Mouse (Mus musculus): ENCODE data around the gene Vapb. TPM values are rescaled to one million over a fixed set of nuclear protein-coding genes. Genes with fewer than 3 reads are reported as not detected.
"Not testable (repeated sequence)": the region's sequence is repeated elsewhere in the genome, so short reads cannot be mapped to it uniquely, and the experiment has no call there.

Gene Vapb
- polyA plus RNA-seq, 1 experiment, result 62.5 TPM

- no peak overlapping the region for H3K4me3 ChIP-seq (ENCODE audit: insufficient read depth, low read length)
- no peak overlapping the region for H3K27ac ChIP-seq (ENCODE audit: insufficient read depth, low read depth, low read length)
- TF ChIP-seq POLR2A (IDR thresholded peaks at IDR 0.05; ENCODE audit: borderline replicate concordance, low read depth, low read length) (no peak), CTCF (IDR thresholded peaks at IDR 0.05; ENCODE audit: low read depth, low read length) (no peak)
- H3K4me1 ChIP-seq (ENCODE audit: control insufficient read depth, insufficient read depth, low read length), result no peaks in the 10 kb centered on the region
Observed at GRCm38 (mm10) chr2:173712656-173713055, 24.7 kb upstream of the Vapb start.

GRCm38 (mm10) chr2:173713241-173713640 lies 24.1 kb upstream of the Vapb start:
- no peak for TF ChIP-seq POLR2A (IDR thresholded peaks at IDR 0.05; ENCODE audit: borderline replicate concordance, low read depth, low read length)
- TF ChIP-seq CTCF (IDR thresholded peaks at IDR 0.05; ENCODE audit: low read depth, low read length), result no peak
- H3K4me1 ChIP-seq (ENCODE audit: control insufficient read depth, insufficient read depth, low read length), result no peaks in the 10 kb centered on the region
- no peak overlapping the region for H3K4me3 ChIP-seq (ENCODE audit: insufficient read depth, low read length)

GRCm38 (mm10) chr2:173714620-173715218 lies 22.6 kb upstream of the Vapb start:
- Histone ChIP-seq H3K27ac (ENCODE audit: insufficient read depth, low read depth, low read length) (no peak overlapping the region), H3K4me3 (ENCODE audit: insufficient read depth, low read length) (no peak overlapping the region), H3K4me1 (ENCODE audit: control insufficient read depth, insufficient read depth, low read length) (no peaks in the 10 kb centered on the region)
- TF ChIP-seq CTCF (IDR thresholded peaks at IDR 0.05; ENCODE audit: low read depth, low read length) (no peak), POLR2A (IDR thresholded peaks at IDR 0.05; ENCODE audit: borderline replicate concordance, low read depth, low read length) (no peak)

More at GRCm38 (mm10) chr2:173713241-173713640, 24.1 kb upstream of the Vapb start:
- no peak overlapping the region for H3K27ac ChIP-seq (ENCODE audit: insufficient read depth, low read depth, low read length)

GRCm38 (mm10) chr2:173716966-173717365 lies 20.3 kb upstream of the Vapb start:
- TF ChIP-seq CTCF (IDR thresholded peaks at IDR 0.05; ENCODE audit: low read depth, low read length) (no peak), POLR2A (IDR thresholded peaks at IDR 0.05; ENCODE audit: borderline replicate concordance, low read depth, low read length) (no peak)
- H3K4me3 ChIP-seq (ENCODE audit: insufficient read depth, low read length), result no peak overlapping the region
- H3K27ac ChIP-seq (ENCODE audit: insufficient read depth, low read depth, low read length), result no peak overlapping the region
- no peaks in the 10 kb centered on the region for H3K4me1 ChIP-seq (ENCODE audit: control insufficient read depth, insufficient read depth, low read length)

- H3K27ac ChIP-seq (ENCODE audit: insufficient read depth, low read depth, low read length), result not testable (repeated sequence)
Observed at GRCm38 (mm10) chr2:173719115-173719514, 18.2 kb upstream of the Vapb start, which contains the start of gene 1700010B08Rik. Gene 1700010B08Rik (plus strand): TSS chr2:173719415.

GRCm38 (mm10) chr2:173722251-173722857 lies 15.0 kb upstream of the Vapb start:
- Histone ChIP-seq H3K4me1 (ENCODE audit: control insufficient read depth, insufficient read depth, low read length) (no peaks in the 10 kb centered on the region), H3K27ac (ENCODE audit: insufficient read depth, low read depth, low read length) (no peak overlapping the region), H3K4me3 (ENCODE audit: insufficient read depth, low read length) (no peak overlapping the region)
- TF ChIP-seq POLR2A (IDR thresholded peaks at IDR 0.05; ENCODE audit: borderline replicate concordance, low read depth, low read length), result no peak
- no peak for TF ChIP-seq CTCF (IDR thresholded peaks at IDR 0.05; ENCODE audit: low read depth, low read length)

More at GRCm38 (mm10) chr2:173719115-173719514, 18.2 kb upstream of the Vapb start, which contains the start of gene 1700010B08Rik:
- not testable (repeated sequence) for H3K4me3 ChIP-seq (ENCODE audit: insufficient read depth, low read length); H3K4me1 ChIP-seq (ENCODE audit: control insufficient read depth, insufficient read depth, low read length)

- Histone ChIP-seq H3K4me3 (ENCODE audit: insufficient read depth, low read length) (no peak overlapping the region), H3K4me1 (ENCODE audit: control insufficient read depth, insufficient read depth, low read length) (no peaks in the 10 kb centered on the region), H3K27ac (ENCODE audit: insufficient read depth, low read depth, low read length) (no peak overlapping the region)
- no peak for TF ChIP-seq CTCF (IDR thresholded peaks at IDR 0.05; ENCODE audit: low read depth, low read length)
- no peak for TF ChIP-seq POLR2A (IDR thresholded peaks at IDR 0.05; ENCODE audit: borderline replicate concordance, low read depth, low read length)
Observed at GRCm38 (mm10) chr2:173724382-173724781, 12.9 kb upstream of the Vapb start.

GRCm38 (mm10) chr2:173724940-173725807 lies 12.1 kb upstream of the Vapb start:
- Histone ChIP-seq H3K4me3 (ENCODE audit: insufficient read depth, low read length) (no peak overlapping the region), H3K27ac (ENCODE audit: insufficient read depth, low read depth, low read length) (no peak overlapping the region), H3K4me1 (ENCODE audit: control insufficient read depth, insufficient read depth, low read length) (no peaks in the 10 kb centered on the region)
- TF ChIP-seq CTCF (IDR thresholded peaks at IDR 0.05; ENCODE audit: low read depth, low read length) (no peak), POLR2A (IDR thresholded peaks at IDR 0.05; ENCODE audit: borderline replicate concordance, low read depth, low read length) (no peak)

GRCm38 (mm10) chr2:173725819-173726218 lies 11.5 kb upstream of the Vapb start:
- H3K4me3 ChIP-seq (ENCODE audit: insufficient read depth, low read length), result no peak overlapping the region
- no peaks in the 10 kb centered on the region for H3K4me1 ChIP-seq (ENCODE audit: control insufficient read depth, insufficient read depth, low read length)
- H3K27ac ChIP-seq (ENCODE audit: insufficient read depth, low read depth, low read length), result no peak overlapping the region
- TF ChIP-seq CTCF (IDR thresholded peaks at IDR 0.05; ENCODE audit: low read depth, low read length) (no peak), POLR2A (IDR thresholded peaks at IDR 0.05; ENCODE audit: borderline replicate concordance, low read depth, low read length) (no peak)
